ENCODE assay signal across 8 mouse cellular contexts in genomic region chr5:18359376-18360280, GRCm38 (mm10). TPM values are rescaled to one million over a fixed set of nuclear protein-coding genes. Genes with fewer than 3 reads are reported as not detected.
A peak's percentile ranks its signal among the peaks of the same experiment; 100 is the strongest.
DNase-seq lines count a peak whose midpoint lies in the region; ATAC-seq and TF ChIP-seq lines count a peak whose summit lies in the region.

No protein-coding gene starts in this region.

- H3K9me3 ChIP-seq in embryonic facial prominence, embryonic 10.5 days, result no peaks in the 10 kb centered on the region
- no peaks in the 10 kb centered on the region for H3K9me3 ChIP-seq in liver, embryonic 11.5 days (ENCODE audit: control insufficient read depth, low read length)
- no peaks in the 10 kb centered on the region for H3K9me3 ChIP-seq in neural tube, embryonic 13.5 days

- 1% methylated on average over 76 of the region's 76 CpGs for WGBS in embryonic facial prominence, embryonic 10.5 days
- under 1% methylated on average over 74 of the region's 76 CpGs for WGBS in heart, adult 2 months
- under 1% methylated on average over 75 of the region's 76 CpGs for WGBS in liver, embryonic 11.5 days
- under 1% methylated on average over 75 of the region's 76 CpGs for WGBS in neural tube, embryonic 13.5 days

- H3K36me3 ChIP-seq in embryonic facial prominence, embryonic 10.5 days (replicated peaks), result no peaks in the 10 kb centered on the region
- H3K36me3 ChIP-seq in heart, adult 2 months (ENCODE audit: control insufficient read depth, insufficient read depth, low read length), result no peaks in the 10 kb centered on the region; the same call in 1 of the 2 replicates
- H3K36me3 ChIP-seq in liver, embryonic 11.5 days (ENCODE audit: control insufficient read depth, insufficient read depth, low read length), result no peaks in the 10 kb centered on the region
- H3K36me3 ChIP-seq in neural tube, embryonic 13.5 days, result no peaks in the 10 kb centered on the region

- H3K9ac ChIP-seq in heart, adult 2 months (ENCODE audit: low read depth, low read length), result peak overlapping the region; percentile 70
- peak overlapping the region; percentile 60 for H3K9ac ChIP-seq in liver, embryonic 11.5 days (ENCODE audit: low read depth, low read length)
- H3K9ac ChIP-seq in neural tube, embryonic 13.5 days, result peak overlapping the region; percentile 85

- peak overlapping the region; percentile 84 for H3K4me3 ChIP-seq in embryonic facial prominence, embryonic 10.5 days
- H3K4me3 ChIP-seq in heart, adult 2 months, result peak overlapping the region; percentile 62
- peak overlapping the region; percentile 64 for H3K4me3 ChIP-seq in liver, embryonic 11.5 days (ENCODE audit: low read depth, low read length)
- peak overlapping the region; percentile 83 for H3K4me3 ChIP-seq in neural tube, embryonic 13.5 days

- peak overlapping the region; percentile 85 for H3K4me2 ChIP-seq in liver, embryonic 11.5 days
- H3K4me2 ChIP-seq in neural tube, embryonic 13.5 days, result peak overlapping the region; percentile 80

- no peak for TF ChIP-seq EP300 in heart, adult 2 months (IDR thresholded peaks at IDR 0.05; ENCODE audit: insufficient read depth, low read depth, low read length)

- H3K4me1 ChIP-seq in embryonic facial prominence, embryonic 10.5 days, result peaks cover 10% of the 10 kb centered on the region
- no peaks in the 10 kb centered on the region; the same call in 1 of the 2 replicates for H3K4me1 ChIP-seq in heart, adult 2 months (ENCODE audit: control insufficient read depth, insufficient read depth, low read length)
- H3K4me1 ChIP-seq in liver, embryonic 11.5 days (replicated peaks; ENCODE audit: control insufficient read depth, insufficient read depth, low read length), result no peaks in the 10 kb centered on the region
- H3K4me1 ChIP-seq in neural tube, embryonic 13.5 days (replicated peaks), result peaks cover 19% of the 10 kb centered on the region; the same call in 1 of the 2 replicates

- H3K27me3 ChIP-seq in embryonic facial prominence, embryonic 10.5 days (replicated peaks; ENCODE audit: low read depth, poor library complexity, severe bottlenecking), result peaks cover 22% of the 10 kb centered on the region
- H3K27me3 ChIP-seq in heart, adult 2 months (ENCODE audit: control insufficient read depth, insufficient read depth, low read length), result no peaks in the 10 kb centered on the region
- H3K27me3 ChIP-seq in liver, embryonic 11.5 days (replicated peaks; ENCODE audit: control insufficient read depth, insufficient read depth, low read length), result peaks cover 30% of the 10 kb centered on the region
- H3K27me3 ChIP-seq in neural tube, embryonic 13.5 days, result peaks cover 6% of the 10 kb centered on the region; the same call in 1 of the 2 replicates

- ATAC-seq in liver, embryonic 11.5 days (replicated peaks; ENCODE audit: low FRiP score), result peak; percentile 71
- ATAC-seq in neural tube, embryonic 13.5 days (ENCODE audit: low read depth), result peak; percentile 90

- DNase-seq in thymus, postnatal 14 days, result peak; percentile 5
- DNase-seq in thymus, postnatal 10 days (ENCODE audit: low spot score in 2 of 2), result no peak
- peak; percentile 48 for DNase-seq in embryonic facial prominence, embryonic 10.5 days (ENCODE audit: low spot score)
- DNase-seq in heart, adult 2 months, result peak in 1 of 2 experiments; percentile 66
- DNase-seq in kidney, adult 8-10 months, result peak; percentile 28 to 47
- DNase-seq in liver, embryonic 11.5 days (ENCODE audit: low spot score), result peak; percentile 56
- no peak for DNase-seq in spleen, postnatal 14 days (ENCODE audit: low spot score in 2 of 2)

- no peak for TF ChIP-seq CTCF in heart, adult 2 months (IDR thresholded peaks at IDR 0.05)

- TF ChIP-seq POLR2A in heart, adult 2 months (IDR thresholded peaks at IDR 0.05; ENCODE audit: insufficient read depth, low read depth, low read length), result no peak

- H3K79me2 ChIP-seq in heart, adult 2 months (replicated peaks; ENCODE audit: control insufficient read depth, insufficient read depth, low read length), result no peaks in the 10 kb centered on the region

- peak overlapping the region; percentile 85 for H3K27ac ChIP-seq in embryonic facial prominence, embryonic 10.5 days (replicated peaks)
- H3K27ac ChIP-seq in heart, adult 2 months, result peak overlapping the region; percentile 6; the same call in 1 of the 2 replicates
- no peak overlapping the region for H3K27ac ChIP-seq in liver, embryonic 11.5 days (ENCODE audit: low read depth, low read length)
- peak overlapping the region; percentile 83 for H3K27ac ChIP-seq in neural tube, embryonic 13.5 days (replicated peaks)

- intact Hi-C loops in heart, adult 2 months (cut with DNase I), result loop anchor here (5.0 kb wide), 2 partner anchors 88 to 272 kb away; no protein-coding TSS in a partner anchor

RNA-seq across cellular contexts. Expression of gene Gnai1, which starts 0.5 kb away (rescaled TPM):
- polyA plus RNA-seq in embryonic facial prominence, embryonic 10.5 days (2016; fragmentation: Nextera tagmentation; extraction: Ambion mirVana), result 11.1 and 12.7 TPM in 2 replicates
- total RNA-seq in heart, adult 2 months (2021), result 1 to 10 TPM; 6.2 to 6.4 TPM
- polyA plus RNA-seq in heart, adult 2 months (2012; rRNA removed), result 2.6 and 4.2 TPM in 2 replicates
- polyA plus RNA-seq in liver, embryonic 11.5 days (2014; fragmentation: Nextera tagmentation; extraction: Ambion mirVana), result 7.4 and 7.5 TPM in 2 replicates
- 52.1 and 56.8 TPM in 2 replicates for polyA plus RNA-seq in neural tube, embryonic 13.5 days (2015; fragmentation: Nextera tagmentation; extraction: Ambion mirVana)

Comparison
In these comparisons a context has a peak if more than half of its experiments do, and no peak if none do; other contexts are left out.
1. DNase-seq: peak in thymus, postnatal 14 days (single experiment), embryonic facial prominence, embryonic 10.5 days (single experiment), kidney, adult 8-10 months (2 of 2) and liver, embryonic 11.5 days (single experiment); none in thymus, postnatal 10 days (0 of 2) and spleen, postnatal 14 days (0 of 2).
2. Peak in every context shown above with its lines, with median percentiles within 50 percentile points of each other: H3K4me3 ChIP-seq and H3K9ac ChIP-seq.